Mouse (Mus musculus): ENCODE data around the gene Slc29a1. TPM values are rescaled to one million over a fixed set of nuclear protein-coding genes. Genes with fewer than 3 reads are reported as not detected.
A peak's percentile ranks its signal among the peaks of the same experiment; 100 is the strongest.

The Slc29a1 gene
- 30.7 and 33.0 TPM in 2 replicates for polyA plus RNA-seq (2015; fragmentation: Nextera tagmentation; extraction: Ambion mirVana)

DNA sequence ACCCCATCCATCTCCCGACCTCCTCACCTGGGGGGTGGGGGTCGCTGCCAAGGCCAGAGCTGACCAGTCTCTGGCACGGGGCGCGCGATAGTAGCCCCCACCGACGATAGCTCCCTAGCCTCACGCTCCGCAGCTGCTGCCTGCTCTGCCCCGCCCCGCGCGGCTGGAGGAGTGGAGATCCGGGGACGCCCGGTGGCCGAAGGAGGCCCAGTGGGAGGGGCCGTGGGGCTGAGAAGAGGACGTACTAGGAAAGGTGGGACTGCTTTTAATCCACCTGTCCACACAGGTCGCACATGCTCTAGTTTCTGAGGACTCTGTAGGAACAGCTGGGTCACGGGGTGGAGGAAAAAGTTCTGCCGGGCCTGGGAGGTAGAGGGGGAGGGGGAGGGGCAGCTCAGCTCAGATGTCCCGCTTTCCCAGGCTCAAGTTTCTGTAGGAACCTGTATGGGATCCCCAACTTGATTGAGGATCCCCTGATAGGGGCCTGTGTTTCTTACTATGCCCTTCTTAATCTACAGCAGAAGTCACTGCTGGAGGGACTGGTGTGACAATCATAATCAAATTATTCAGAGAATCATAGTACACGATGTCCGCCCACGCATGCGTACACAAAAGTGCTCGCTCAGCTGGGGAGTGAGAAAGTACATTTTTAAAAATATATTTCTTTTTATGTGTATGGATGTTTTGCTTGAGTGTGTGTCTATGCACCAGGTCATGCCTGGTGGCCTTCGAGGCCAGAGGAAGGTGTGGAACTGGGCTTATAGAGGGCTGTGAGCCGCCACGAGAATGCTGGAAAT lies at the start of gene Slc29a1:
Gene Slc29a1, minus strand, starts transcription at position 161 of the 797 bp plus-strand sequence.
- peak within 1 kb of the TSS; percentile 54 for H3K4me2 ChIP-seq
- H3K27ac ChIP-seq, result no peak within 1 kb of the TSS
- 16% methylated on average over 31 of the region's 32 CpGs for WGBS
- H3K27me3 ChIP-seq (replicated peaks), result peaks cover 27% of the 10 kb centered on the region
- H3K9ac ChIP-seq, result peak within 1 kb of the TSS; percentile 28
- ATAC-seq (replicated peaks), result no peak
- peaks cover 24% of the 10 kb centered on the region for H3K4me1 ChIP-seq
- peak within 1 kb of the TSS; percentile 22 for H3K4me3 ChIP-seq
- H3K9me3 ChIP-seq, result no peaks in the 10 kb centered on the region
- no peaks in the 10 kb centered on the region for H3K36me3 ChIP-seq (replicated peaks)

DNA sequence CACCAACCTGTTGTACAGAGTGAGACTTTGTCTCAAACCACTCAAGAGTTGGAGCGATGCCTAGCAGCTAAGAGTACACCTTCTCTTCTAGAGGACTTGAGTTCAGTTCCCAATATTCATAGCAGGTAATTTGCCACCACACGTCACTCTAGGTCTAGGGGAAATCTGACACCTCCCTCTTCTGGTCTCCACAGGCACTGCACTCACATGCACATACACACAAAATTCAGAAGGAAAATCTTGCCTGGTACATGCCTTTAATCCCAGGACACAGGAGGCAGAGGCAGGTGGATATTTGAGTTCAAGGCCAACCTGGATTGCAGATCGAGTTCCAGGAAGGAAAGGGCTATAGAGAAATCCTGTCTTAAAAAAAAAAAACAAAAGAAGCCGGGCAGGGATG lies 44.8 kb upstream of the Slc29a1 start:
- 93% methylated on average over 4 of the region's 4 CpGs for WGBS
- Histone ChIP-seq H3K9ac (no peak overlapping the region), H3K4me1 (0 out of 2 replicates have a peak, but pooled peaks cover 3% of the 10 kb centered on the region), H3K9me3 (no peaks in the 10 kb centered on the region), H3K36me3 (replicated peaks) (no peaks in the 10 kb centered on the region), H3K27me3 (replicated peaks) (no peaks in the 10 kb centered on the region), H3K4me3 (no peak overlapping the region), H3K4me2 (no peak overlapping the region), H3K27ac (no peak overlapping the region)
- no peak for ATAC-seq (replicated peaks)

DNA sequence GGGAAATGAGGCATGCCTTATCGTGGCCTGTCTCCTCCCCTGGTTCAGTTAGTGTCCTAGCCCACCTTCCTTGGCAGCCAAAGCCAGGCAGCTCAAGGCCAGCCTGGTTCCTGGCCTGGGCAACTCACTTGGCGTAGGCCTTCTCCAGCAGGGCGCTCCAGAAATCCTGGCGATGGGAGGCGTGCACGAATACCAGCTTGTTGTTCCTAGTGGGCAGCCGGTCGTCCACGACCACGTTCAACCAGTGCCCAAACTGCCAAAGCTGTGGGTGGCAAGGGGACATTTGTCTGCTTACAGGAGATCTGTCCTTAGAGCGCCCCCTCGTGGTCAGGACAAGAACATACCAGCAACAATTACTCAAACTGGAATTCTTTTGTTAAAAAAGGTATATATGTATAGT lies 43.3 kb upstream of the Slc29a1 start:
- H3K27me3 ChIP-seq (replicated peaks), result no peaks in the 10 kb centered on the region
- no peak overlapping the region for H3K4me3 ChIP-seq
- no peak overlapping the region for H3K4me2 ChIP-seq
- H3K27ac ChIP-seq, result no peak overlapping the region
- no peak overlapping the region for H3K9ac ChIP-seq
- no peaks in the 10 kb centered on the region for H3K9me3 ChIP-seq
- ATAC-seq (replicated peaks), result no peak
- 0 out of 2 replicates have a peak, but pooled peaks cover 3% of the 10 kb centered on the region for H3K4me1 ChIP-seq
- H3K36me3 ChIP-seq (replicated peaks), result no peaks in the 10 kb centered on the region
- WGBS, result 21% methylated on average over 12 of the region's 12 CpGs

DNA sequence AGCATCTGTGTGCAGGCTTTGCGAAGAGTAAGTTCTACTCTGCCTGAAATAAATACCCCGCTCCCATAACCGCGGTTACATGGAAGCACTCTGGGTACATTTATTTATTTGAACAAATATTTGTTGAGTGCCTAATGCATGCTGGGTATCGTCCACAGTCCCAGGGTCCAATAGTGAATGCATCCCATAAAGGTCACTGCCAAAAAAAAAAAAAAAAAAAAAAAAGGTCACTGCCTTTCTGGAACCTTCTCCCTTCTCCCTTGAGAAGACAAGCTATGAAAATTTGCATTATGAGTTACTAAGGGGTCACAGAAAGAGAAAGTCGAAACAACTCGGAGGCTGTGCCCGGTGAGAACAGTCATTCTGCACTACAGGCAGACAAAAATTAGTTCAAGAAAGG lies 42.6 kb upstream of the Slc29a1 start:
- no peak overlapping the region for H3K4me3 ChIP-seq
- ATAC-seq (replicated peaks), result no peak
- H3K9me3 ChIP-seq, result no peaks in the 10 kb centered on the region
- WGBS, result 88% methylated on average over 8 of the region's 8 CpGs
- H3K36me3 ChIP-seq (replicated peaks), result no peaks in the 10 kb centered on the region
- no peak overlapping the region for H3K4me2 ChIP-seq
- no peaks in the 10 kb centered on the region for H3K27me3 ChIP-seq (replicated peaks)
- H3K27ac ChIP-seq, result no peak overlapping the region
- H3K4me1 ChIP-seq, result 0 out of 2 replicates have a peak, but pooled peaks cover 3% of the 10 kb centered on the region
- no peak overlapping the region for H3K9ac ChIP-seq

DNA sequence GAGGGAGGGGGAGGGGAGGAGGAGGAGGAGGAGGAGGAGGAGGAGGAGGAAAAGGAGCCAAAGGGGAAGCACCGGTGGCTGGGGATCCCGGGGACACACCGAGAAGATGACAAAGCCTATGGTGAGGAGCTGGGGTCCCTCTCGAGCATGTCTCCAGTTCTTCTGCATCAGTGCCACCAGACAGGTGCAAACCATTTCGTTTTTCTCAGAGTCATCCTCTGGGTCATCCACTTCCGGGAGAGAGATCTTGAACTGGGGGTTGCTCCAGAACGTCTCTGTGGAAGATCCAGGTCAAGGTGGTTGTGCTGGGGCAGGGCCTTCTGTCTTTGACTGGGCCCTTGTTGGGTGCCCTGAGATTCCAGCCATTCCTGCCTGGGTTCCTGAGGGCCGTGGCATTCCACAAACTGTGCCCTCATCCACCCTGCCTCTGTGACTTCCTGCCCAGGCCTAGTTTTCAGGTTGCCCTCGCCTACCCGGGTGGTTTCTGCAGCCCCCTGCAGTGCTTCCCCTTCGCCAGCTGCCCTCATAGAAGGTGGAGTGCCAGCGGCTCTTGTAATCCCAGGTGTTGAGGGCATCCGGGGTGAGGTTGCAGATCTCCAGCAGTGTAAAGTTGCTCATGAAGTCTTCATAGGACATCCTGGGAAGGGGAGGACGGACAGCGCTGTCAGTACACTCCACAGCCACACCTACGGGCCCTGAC lies 39.3 kb upstream of the Slc29a1 start:
- Histone ChIP-seq H3K4me2 (no peak overlapping the region), H3K27ac (no peak overlapping the region)
- 78% methylated on average over 16 of the region's 16 CpGs for WGBS

DNA sequence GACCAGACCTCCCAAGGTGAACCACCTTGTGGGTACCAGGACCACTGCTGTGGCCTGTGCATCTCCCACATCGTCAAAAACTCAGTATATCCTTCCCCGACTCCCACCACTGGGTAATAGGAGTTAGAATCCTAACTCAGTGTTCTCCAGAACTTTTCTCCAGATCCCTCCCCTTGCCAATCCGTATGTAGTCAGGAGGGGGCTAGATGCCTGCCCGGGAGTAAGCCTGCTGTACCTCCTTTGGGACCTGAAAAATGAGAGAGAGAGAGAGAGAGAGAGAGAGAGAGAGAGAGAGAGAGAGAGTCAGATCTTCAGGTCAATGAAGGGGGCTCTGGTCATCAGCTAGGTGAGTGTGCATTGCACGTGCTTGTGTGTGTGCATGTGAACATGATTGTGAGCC lies 34.6 kb upstream of the Slc29a1 start:
- peaks cover 12% of the 10 kb centered on the region for H3K4me1 ChIP-seq

More for the DNA sequence above, 39.3 kb upstream of the Slc29a1 start:
- ATAC-seq (replicated peaks), result no peak
- H3K27me3 ChIP-seq (replicated peaks), result no peaks in the 10 kb centered on the region
- no peak overlapping the region for H3K4me3 ChIP-seq
- 0 out of 2 replicates have a peak, but pooled peaks cover 3% of the 10 kb centered on the region for H3K4me1 ChIP-seq
- H3K9ac ChIP-seq, result no peak overlapping the region
- H3K9me3 ChIP-seq, result no peaks in the 10 kb centered on the region
- no peaks in the 10 kb centered on the region for H3K36me3 ChIP-seq (replicated peaks)

DNA sequence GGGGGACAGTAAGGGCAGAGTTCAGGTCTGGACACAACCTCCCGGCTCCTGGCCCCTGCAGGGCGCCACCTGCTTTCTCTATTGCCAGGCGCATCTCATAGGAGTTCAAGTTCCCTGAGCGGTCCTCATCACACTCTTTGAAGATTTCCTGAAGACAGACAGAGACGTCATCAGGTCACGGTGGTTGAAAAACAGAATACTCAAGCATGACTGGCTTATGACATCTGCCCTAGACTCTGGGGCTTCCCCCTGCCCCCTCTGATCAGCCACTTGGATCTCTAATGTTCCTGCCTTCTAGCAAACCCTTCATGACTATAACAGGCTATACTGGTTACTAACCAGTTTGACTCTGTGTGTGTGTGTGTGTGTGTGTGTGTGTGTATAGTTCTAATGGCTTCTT lies 32.5 kb upstream of the Slc29a1 start:
- ATAC-seq (replicated peaks), result no peak
- WGBS, result 86% methylated on average over 6 of the region's 6 CpGs
- H3K4me1 ChIP-seq, result peaks cover 12% of the 10 kb centered on the region
- H3K27me3 ChIP-seq (replicated peaks), result no peaks in the 10 kb centered on the region
- no peak overlapping the region for H3K27ac ChIP-seq
- no peak overlapping the region for H3K4me2 ChIP-seq
- no peaks in the 10 kb centered on the region for H3K36me3 ChIP-seq (replicated peaks)
- no peak overlapping the region for H3K4me3 ChIP-seq
- H3K9ac ChIP-seq, result no peak overlapping the region
- H3K9me3 ChIP-seq, result no peaks in the 10 kb centered on the region

More for the DNA sequence above, 34.6 kb upstream of the Slc29a1 start:
- Histone ChIP-seq H3K9ac (no peak overlapping the region), H3K4me3 (no peak overlapping the region), H3K36me3 (replicated peaks) (no peaks in the 10 kb centered on the region), H3K4me2 (no peak overlapping the region), H3K27me3 (replicated peaks) (no peaks in the 10 kb centered on the region), H3K9me3 (no peaks in the 10 kb centered on the region), H3K27ac (no peak overlapping the region)
- ATAC-seq (replicated peaks), result no peak
- 88% methylated on average over 5 of the region's 5 CpGs for WGBS

DNA sequence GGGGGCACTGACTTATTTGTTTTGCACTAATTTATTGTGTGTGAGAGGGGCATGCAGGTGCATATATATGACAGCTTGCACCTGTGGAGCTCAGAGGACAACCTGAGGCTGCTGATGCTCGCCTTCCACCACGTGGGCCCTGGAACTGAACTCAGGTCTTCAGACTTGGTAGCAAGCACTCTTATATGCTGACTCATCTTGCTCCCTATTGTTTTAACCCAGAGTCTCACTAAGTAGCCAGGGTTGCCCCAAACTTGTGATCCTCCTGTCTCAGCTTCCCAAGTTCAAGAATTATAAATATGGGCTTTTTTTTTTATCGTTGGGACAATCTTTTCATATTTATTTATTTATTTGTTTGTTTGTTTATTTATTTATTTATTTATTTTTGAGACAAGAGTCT lies 31.6 kb upstream of the Slc29a1 start:
- peak overlapping the region; percentile 44 for H3K4me3 ChIP-seq

DNA sequence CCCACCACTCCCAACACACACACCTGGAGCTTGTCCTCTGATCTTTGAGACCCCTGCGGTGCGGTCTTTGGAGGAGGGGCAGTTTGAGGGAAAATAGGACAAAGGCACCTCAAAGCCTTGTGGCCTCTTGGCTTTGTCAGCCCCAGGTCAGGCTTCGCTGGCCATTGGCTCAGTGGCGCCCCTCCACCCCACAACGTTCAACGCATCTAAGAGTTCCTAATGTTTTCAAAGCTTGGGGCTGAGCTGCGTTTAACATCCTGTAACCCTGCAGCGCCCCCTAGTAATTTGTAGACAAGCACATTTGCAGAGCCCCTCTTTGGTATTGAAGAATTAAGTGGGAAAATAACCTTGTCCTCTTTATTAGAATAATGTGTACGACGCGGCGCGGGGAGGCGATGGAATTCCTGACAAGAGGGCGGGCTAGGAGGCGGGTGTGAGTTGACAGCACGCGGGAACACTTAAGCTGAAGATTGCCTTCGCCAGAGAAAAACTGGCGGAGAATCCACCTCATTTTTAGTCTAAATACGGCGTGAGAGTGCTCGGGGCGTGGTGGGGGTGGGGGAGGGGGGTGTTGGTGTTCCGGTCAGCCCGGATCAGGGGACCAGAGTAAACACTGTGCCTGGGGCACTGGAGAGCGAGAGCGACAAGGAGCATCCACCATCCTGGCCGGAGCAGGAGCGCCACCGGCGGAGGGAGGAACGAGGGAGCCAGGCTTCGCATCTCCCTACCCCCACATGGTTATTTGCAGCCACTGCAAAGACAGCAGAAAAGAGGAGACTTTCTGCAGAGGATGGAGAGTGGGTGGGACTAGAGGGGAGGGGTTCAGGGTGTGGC lies 30.7 kb upstream of the Slc29a1 start:
- Histone ChIP-seq H3K4me3 (peak overlapping the region; percentile 44), H3K4me1 (peaks cover 15% of the 10 kb centered on the region), H3K36me3 (replicated peaks) (no peaks in the 10 kb centered on the region), H3K9me3 (no peaks in the 10 kb centered on the region), H3K9ac (peak overlapping the region; percentile 51), H3K4me2 (peak overlapping the region; percentile 77), H3K27ac (peak overlapping the region; percentile 81), H3K27me3 (replicated peaks) (no peaks in the 10 kb centered on the region)
- peak; percentile 87 for ATAC-seq (replicated peaks)
- 2% methylated on average over 34 of the region's 34 CpGs for WGBS

More for the DNA sequence above, 31.6 kb upstream of the Slc29a1 start:
- H3K9ac ChIP-seq, result no peak overlapping the region
- 52% methylated on average over 3 of the region's 3 CpGs for WGBS
- peak overlapping the region; percentile 77 for H3K4me2 ChIP-seq
- peaks cover 15% of the 10 kb centered on the region for H3K4me1 ChIP-seq
- H3K9me3 ChIP-seq, result no peaks in the 10 kb centered on the region
- H3K36me3 ChIP-seq (replicated peaks), result no peaks in the 10 kb centered on the region
- H3K27me3 ChIP-seq (replicated peaks), result no peaks in the 10 kb centered on the region
- no peak overlapping the region for H3K27ac ChIP-seq
- no peak; the same call in 1 of the 2 replicates for ATAC-seq (replicated peaks)

DNA sequence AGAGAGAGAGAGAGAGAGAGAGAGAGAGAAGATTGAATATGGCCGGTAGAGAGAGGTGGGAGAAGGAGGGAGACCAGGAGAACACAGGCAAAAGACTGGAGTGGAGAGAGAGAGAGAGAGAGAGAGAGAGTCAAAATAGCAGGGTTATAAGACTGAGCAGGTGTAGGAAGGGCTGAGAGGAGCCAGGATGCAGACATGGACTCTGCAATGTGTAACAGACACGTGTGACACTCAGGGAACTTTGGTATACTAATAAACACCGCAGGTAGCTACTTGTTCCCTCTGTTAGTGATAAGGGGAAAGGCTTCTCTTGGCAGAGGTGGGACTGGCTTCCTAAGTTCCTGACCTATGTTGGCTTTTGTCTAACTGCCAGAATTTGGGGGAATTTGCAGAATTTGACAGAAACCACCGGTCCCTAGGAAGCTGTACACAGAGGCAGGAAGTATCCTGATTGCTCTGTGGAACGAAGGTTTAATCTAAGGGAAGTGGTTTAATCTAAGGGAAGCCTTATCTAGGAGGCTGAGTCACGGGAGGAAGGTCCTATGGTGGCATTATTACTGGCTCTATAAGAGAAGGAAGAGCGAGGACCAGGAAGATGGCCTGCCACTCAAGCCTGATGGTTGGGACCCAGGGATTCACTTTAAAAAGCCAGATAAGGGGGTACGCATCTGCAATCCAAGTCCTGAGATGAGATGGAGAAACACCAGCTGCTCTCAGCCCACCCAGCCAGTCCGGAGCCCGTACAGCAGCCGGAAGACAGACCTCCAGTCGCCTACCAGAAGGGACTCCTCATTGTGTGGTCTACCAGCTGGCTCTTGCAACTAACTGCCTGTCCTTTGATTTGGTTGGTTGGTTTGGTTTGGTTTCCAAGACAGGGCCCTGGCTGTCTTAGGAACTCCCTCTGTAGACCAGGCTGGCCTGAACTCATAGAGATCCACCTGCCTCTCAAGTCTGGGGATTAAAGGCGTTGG lies 29.8 kb upstream of the Slc29a1 start:
- peak overlapping the region; percentile 77 for H3K4me2 ChIP-seq
- no peaks in the 10 kb centered on the region for H3K36me3 ChIP-seq (replicated peaks)
- peak overlapping the region; percentile 44; the same call in 1 of the 2 replicates for H3K4me3 ChIP-seq
- no peak; the same call in 1 of the 2 replicates for ATAC-seq (replicated peaks)
- peaks cover 15% of the 10 kb centered on the region for H3K4me1 ChIP-seq
- no peaks in the 10 kb centered on the region for H3K9me3 ChIP-seq
- H3K9ac ChIP-seq, result no peak overlapping the region
- no peaks in the 10 kb centered on the region for H3K27me3 ChIP-seq (replicated peaks)
- 70% methylated on average over 13 of the region's 13 CpGs for WGBS
- peak overlapping the region; percentile 81 for H3K27ac ChIP-seq

DNA sequence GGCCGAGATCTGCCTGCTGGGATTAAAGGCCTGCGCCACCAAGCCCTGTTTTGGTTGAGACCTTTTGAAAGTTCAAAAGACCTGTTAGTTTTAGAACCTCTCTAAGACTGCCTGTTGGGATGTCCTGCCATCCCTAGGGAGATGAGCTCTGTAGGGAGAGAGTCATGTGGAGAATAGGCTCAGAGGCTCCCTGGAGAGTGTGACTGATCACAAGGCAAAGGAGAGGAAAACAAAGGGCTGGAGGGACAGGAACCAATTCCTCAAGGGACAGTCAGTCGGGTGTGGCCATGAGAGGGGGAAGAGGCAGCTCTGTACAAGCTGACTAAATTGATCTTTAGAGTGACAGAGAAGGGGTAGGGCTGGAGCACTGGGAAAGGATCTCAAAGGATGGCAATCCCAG lies 28.8 kb upstream of the Slc29a1 start:
- Histone ChIP-seq H3K27ac (no peak overlapping the region), H3K9ac (no peak overlapping the region), H3K4me1 (peaks cover 15% of the 10 kb centered on the region), H3K27me3 (replicated peaks) (no peaks in the 10 kb centered on the region), H3K4me2 (no peak overlapping the region), H3K4me3 (no peak overlapping the region), H3K36me3 (replicated peaks) (no peaks in the 10 kb centered on the region), H3K9me3 (no peaks in the 10 kb centered on the region)
- WGBS, result 18% methylated on average over 3 of the region's 3 CpGs
- no peak for ATAC-seq (replicated peaks)

Measured in midbrain, embryonic 15.5 days (tissue).